Mouse (Mus musculus) kidney, adult 2 months (tissue): Measurements from ENCODE around the gene Nkg7. TPM values are rescaled to one million over a fixed set of nuclear protein-coding genes. Genes with fewer than 3 reads are reported as not detected.

ENCODE experiments used
- DNase-seq: peaks from one replicate; pipeline ENCODE4 v3.0.0; 2021
- H3K27ac ChIP-seq: fragments of 200-500 bp; 2 replicates; pipeline ENCODE4 v1.5.1; 2012; ENCODE audit warnings: low read depth, low read length, control low read depth, inconsistent platforms; ENCODE audit not compliant: insufficient read depth
- H3K27me3 ChIP-seq: fragments of 200-500 bp; replicated peaks from 2 replicates; pipeline ENCODE4 v1.6.1; 2012; ENCODE audit warnings: mild to moderate bottlenecking, moderate library complexity, low read length, inconsistent platforms; ENCODE audit not compliant: control insufficient read depth, insufficient read depth
- H3K36me3 ChIP-seq: fragments of 200-500 bp; 2 replicates; pipeline ENCODE4 v1.6.1; 2012; ENCODE audit warnings: mild to moderate bottlenecking, moderate library complexity, low read length, inconsistent platforms; ENCODE audit not compliant: control insufficient read depth, insufficient read depth
- H3K4me1 ChIP-seq: fragments of 200-500 bp; 2 replicates; pipeline ENCODE4 v1.6.1; 2011; ENCODE audit warnings: low read length; ENCODE audit not compliant: control insufficient read depth, insufficient read depth
- H3K4me3 ChIP-seq: fragments of 200-500 bp; 2 replicates; pipeline ENCODE4 v1.5.1; 2011; ENCODE audit warnings: mild to moderate bottlenecking, low read depth, low read length, control low read depth; ENCODE audit not compliant: insufficient read depth
- CTCF ChIP-seq: fragments of 200-500 bp; conservative IDR thresholded peaks from 2 replicates; pipeline ENCODE4 v1.5.1; 2011; ENCODE audit warnings: low read depth, mild to moderate bottlenecking, control low read depth, low read length, moderate library complexity, mixed read lengths; ENCODE audit not compliant: insufficient read depth, insufficient read length
- POLR2A ChIP-seq: fragments of 200-500 bp; IDR thresholded peaks from one replicate; pipeline ENCODE4 v1.6.1; 2011; ENCODE audit warnings: low read depth, low read length, control low read depth
- WGBS: fragments of 180-500 bp; shearing (Covaris S2); methylation state at CpG from one replicate; pipeline ENCODE4 v1.1.7; 2018; 5-methylcytosine and 5-hydroxymethylcytosine counted together
- polyA plus RNA-seq: library from polyadenylated mRNA; depleted of rRNA; stranded (reverse); fragments of >200 nt; gene quantifications from 2 replicates; pipeline ENCODE4 v1.2.3, GENCODE M21; 2012

Gene Nkg7
- polyA plus RNA-seq, 1 experiment: 8.4 TPM

DNA sequence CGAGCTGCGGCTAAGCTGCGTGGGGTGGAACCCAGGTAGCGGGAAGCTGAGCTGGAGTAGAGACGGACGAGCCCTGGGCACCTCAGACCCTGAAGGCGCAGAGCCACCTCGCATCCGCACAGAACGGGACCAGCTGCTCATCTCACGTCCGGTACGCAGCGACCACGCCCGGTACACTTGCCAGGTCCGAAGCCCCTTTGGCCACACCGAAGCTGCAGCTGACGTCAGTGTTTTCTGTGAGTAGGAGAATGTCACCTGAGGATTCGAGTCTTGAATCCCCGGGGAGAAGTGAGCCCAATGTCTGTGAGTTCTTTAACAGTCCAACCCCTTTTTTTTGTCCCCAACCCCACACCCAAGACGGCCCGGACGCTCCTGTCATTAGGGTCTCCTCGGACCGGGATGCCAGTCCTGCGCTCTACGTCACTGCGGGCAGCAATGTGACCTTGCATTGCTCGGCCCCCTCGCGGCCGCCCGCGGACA is 28.0 kb downstream of the Nkg7 start:
- peak overlapping the region; percentile 62 for H3K4me3 ChIP-seq
- H3K27ac ChIP-seq: no peak overlapping the region
- TF ChIP-seq CTCF (no peak), POLR2A (no peak)
- H3K4me1 ChIP-seq: no peaks in the 10 kb centered on the region
- H3K36me3 ChIP-seq: no peaks in the 10 kb centered on the region
- H3K27me3 ChIP-seq: no peaks in the 10 kb centered on the region
- 13% methylated on average over 35 of the region's 35 CpGs for WGBS
- DNase-seq: no peak

- 3% methylated on average over 33 of the region's 33 CpGs for WGBS
- Histone ChIP-seq H3K27me3 (no peaks in the 10 kb centered on the region), H3K27ac (peak overlapping the region; percentile 2; the same call in 1 of the 2 replicates), H3K4me1 (no peaks in the 10 kb centered on the region), H3K36me3 (no peaks in the 10 kb centered on the region), H3K4me3 (peak overlapping the region; percentile 62)
- no peak for TF ChIP-seq CTCF
- no peak for TF ChIP-seq POLR2A
- DNase-seq: peak; percentile 96
Measured at GRCm38 (mm10) chr7:43465344-43466098, 28.6 kb downstream of the Nkg7 start.

GRCm38 (mm10) chr7:43466099-43466694 is 29.3 kb downstream of the Nkg7 start:
- no peak for TF ChIP-seq POLR2A
- peak; percentile 80 for TF ChIP-seq CTCF
- peak overlapping the region; percentile 2; the same call in 1 of the 2 replicates for H3K27ac ChIP-seq
- peak; percentile 86 for DNase-seq
- no peaks in the 10 kb centered on the region for H3K36me3 ChIP-seq
- 1% methylated on average over 33 of the region's 33 CpGs for WGBS
- peak overlapping the region; percentile 62 for H3K4me3 ChIP-seq
- H3K4me1 ChIP-seq: no peaks in the 10 kb centered on the region
- no peaks in the 10 kb centered on the region for H3K27me3 ChIP-seq

GRCm38 (mm10) chr7:43470373-43470772 is 33.5 kb downstream of the Nkg7 start:
- Histone ChIP-seq H3K27me3 (no peaks in the 10 kb centered on the region), H3K4me3 (no peak overlapping the region), H3K27ac (no peak overlapping the region), H3K4me1 (no peaks in the 10 kb centered on the region), H3K36me3 (no peaks in the 10 kb centered on the region)
- WGBS: 66% methylated on average over 8 of the region's 8 CpGs
- peak; percentile 35 for DNase-seq
- TF ChIP-seq POLR2A (no peak), CTCF (peak; percentile 64)

- no peak overlapping the region for H3K4me3 ChIP-seq
- no peaks in the 10 kb centered on the region for H3K27me3 ChIP-seq
- H3K36me3 ChIP-seq: no peaks in the 10 kb centered on the region
- H3K4me1 ChIP-seq: no peaks in the 10 kb centered on the region
- no peak overlapping the region for H3K27ac ChIP-seq
- WGBS: 13% methylated on average over 23 of the region's 23 CpGs
- no peak for DNase-seq
- TF ChIP-seq POLR2A (no peak), CTCF (no peak)
Measured at GRCm38 (mm10) chr7:43475706-43476105, 38.8 kb downstream of the Nkg7 start.

DNA sequence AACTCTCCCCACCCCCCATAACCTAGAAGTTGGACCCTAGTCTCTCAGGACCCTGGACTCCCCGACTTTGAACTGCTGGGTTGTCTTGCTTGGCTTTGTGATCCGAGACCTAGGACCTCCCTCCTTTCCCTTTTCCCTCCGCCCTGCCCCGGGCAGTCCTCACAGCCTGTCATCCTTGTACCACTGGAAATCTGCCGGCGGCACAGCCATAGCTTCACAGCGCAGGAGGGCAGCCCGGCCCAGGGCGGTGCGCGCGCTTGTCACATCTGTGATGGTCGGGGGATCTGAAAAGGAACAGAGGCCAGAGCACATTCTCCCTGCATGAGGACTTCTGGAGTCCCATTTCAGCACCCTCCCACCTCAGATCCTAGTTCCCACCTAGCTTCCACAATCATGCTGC is 39.5 kb downstream of the Nkg7 start:
- Histone ChIP-seq H3K4me1 (no peaks in the 10 kb centered on the region), H3K4me3 (no peak overlapping the region)

DNA sequence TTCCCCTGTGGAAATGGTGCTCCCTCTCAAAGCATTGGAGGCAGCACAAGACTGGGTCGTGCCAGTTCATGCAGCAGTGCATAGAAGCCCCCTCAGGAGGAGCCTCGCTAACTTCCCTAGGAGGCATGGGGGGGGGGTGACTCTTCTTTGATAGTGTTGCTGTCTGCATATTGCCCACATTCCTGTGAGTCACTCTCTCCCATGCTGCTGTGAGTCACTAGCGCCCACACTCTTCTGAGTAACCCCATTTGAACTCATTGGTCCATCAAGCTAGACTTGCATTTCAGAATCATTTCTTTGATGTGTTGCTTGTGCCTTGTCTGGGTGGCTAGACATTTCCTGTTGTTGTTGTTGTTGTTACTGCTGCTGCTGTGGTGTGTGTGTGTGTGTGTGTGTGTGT is 44.3 kb downstream of the Nkg7 start:
- DNase-seq: no peak
- H3K4me1 ChIP-seq: no peaks in the 10 kb centered on the region
- WGBS: 53% methylated on average over 3 of the region's 3 CpGs
- no peak overlapping the region for H3K4me3 ChIP-seq
- no peaks in the 10 kb centered on the region for H3K27me3 ChIP-seq
- no peak overlapping the region for H3K27ac ChIP-seq
- TF ChIP-seq POLR2A (no peak), CTCF (no peak)
- no peaks in the 10 kb centered on the region for H3K36me3 ChIP-seq

More for the DNA sequence above, 39.5 kb downstream of the Nkg7 start:
- TF ChIP-seq POLR2A (no peak), CTCF (no peak)
- no peak for DNase-seq
- H3K36me3 ChIP-seq: no peaks in the 10 kb centered on the region
- no peaks in the 10 kb centered on the region for H3K27me3 ChIP-seq
- H3K27ac ChIP-seq: no peak overlapping the region
- 14% methylated on average over 13 of the region's 13 CpGs for WGBS
